Mouse (Mus musculus) left cerebral cortex, adult 2 months (tissue): ENCODE data around the gene Hmg20a. TPM values are rescaled to one million over a fixed set of nuclear protein-coding genes. Genes with fewer than 3 reads are reported as not detected.
"Not testable (repeated sequence)": the region's sequence is repeated elsewhere in the genome, so short reads cannot be mapped to it uniquely, and the experiment has no call there.

Experiments used
- DNase-seq, 2 experiments: peaks; one replicate each; pipeline ENCODE4 v3.0.0; 2021 to 2022; ENCODE audit warnings: low spot score in 2 of 2, mixed read lengths in 1 of 2; ENCODE audit errors: extremely low spot score in 1 of 2
- H3K27ac ChIP-seq: fragments of 200-600 bp; 2 replicates; pipeline ENCODE4 v1.8.1; 2022
- H3K4me3 ChIP-seq: fragments of 200-600 bp; 2 replicates; pipeline ENCODE4 v1.8.1; 2022
- CTCF ChIP-seq: fragments of 200-600 bp; IDR thresholded peaks from 2 replicates; pipeline ENCODE4 v1.8.1; 2022; ENCODE audit warnings: antibody characterized with exemption, mild to moderate bottlenecking, moderate library complexity
- intact Hi-C: fragments of 180-260 bp; cut with DNase I; formaldehyde crosslinking; loops from one replicate; pipeline ENCODE4 v1.15.1; 2025
- total RNA-seq, 2 experiments: library from RNA; stranded (reverse); gene quantifications; 2 replicates each; pipeline ENCODE4 v1.2.3; 2021

Gene Hmg20a
- total RNA-seq, 2 experiments from 2014 or later: 66.1 to 70.1 TPM

GRCm38 (mm10) chr9:56415935-56416607, 2.3 kb upstream of the Hmg20a start:
- Histone ChIP-seq H3K27ac (no peak overlapping the region), H3K4me3 (no peak overlapping the region)
- intact Hi-C loops: loop anchor here (2.0 to 10.0 kb wide), 4 partner anchors 91 to 196 kb away; no protein-coding TSS in a partner anchor
- no peak for TF ChIP-seq CTCF
- no peak for DNase-seq

DNA sequence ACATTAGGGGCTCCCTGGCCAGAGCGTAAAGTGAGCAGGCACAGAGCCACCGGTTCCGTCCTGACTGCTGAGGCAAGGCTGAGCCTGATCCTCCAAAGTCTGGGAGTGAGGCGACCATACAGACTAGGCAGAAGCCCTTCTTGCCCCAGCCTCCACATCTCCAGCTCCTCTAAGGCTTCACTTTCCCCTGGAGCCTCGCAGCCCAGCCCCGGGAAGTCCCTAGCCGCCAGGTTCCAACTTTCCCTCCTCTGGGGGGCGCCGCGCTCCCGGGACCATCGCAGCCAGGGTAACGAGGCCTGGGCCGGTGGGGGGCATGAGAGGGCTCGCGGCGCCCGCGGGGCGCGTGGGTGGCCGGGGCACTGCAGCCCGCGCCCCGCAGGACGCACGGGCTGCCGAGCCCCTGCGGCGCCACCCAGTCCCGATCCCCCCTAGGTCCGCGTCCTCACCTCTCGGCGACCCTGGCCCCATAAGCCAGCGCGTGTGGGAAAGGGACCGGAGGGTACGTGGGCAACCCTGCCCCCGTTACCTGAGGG, 928 bp upstream of the Hmg20a start:
- peak overlapping the region; percentile 89 for H3K27ac ChIP-seq
- DNase-seq: peak; percentile 81 to 83
- intact Hi-C loops: loop anchor here (2.0 to 10.0 kb wide), 4 partner anchors 93 to 195 kb away; no protein-coding TSS in a partner anchor
- peak overlapping the region; percentile 84 for H3K4me3 ChIP-seq
- peak; percentile 69 for TF ChIP-seq CTCF

- H3K4me3 ChIP-seq: peak overlapping the region; percentile 84
- intact Hi-C loops: loop anchor here (1.0 to 10.0 kb wide), 4 partner anchors 88 to 194 kb away; no protein-coding TSS in a partner anchor
- no peak for TF ChIP-seq CTCF
- DNase-seq: peak; percentile 72 to 76
- H3K27ac ChIP-seq: peak overlapping the region; percentile 95
These were observed 380 bp downstream of the Hmg20a start for GRCm38 (mm10) chr9:56418738-56419239.

GRCm38 (mm10) chr9:56420236-56420635, 1.8 kb downstream of the Hmg20a start:
- no peak for TF ChIP-seq CTCF
- Histone ChIP-seq H3K4me3 (peak overlapping the region; percentile 84), H3K27ac (no peak overlapping the region)
- intact Hi-C loops: no loop called here
- no peak for DNase-seq

DNA sequence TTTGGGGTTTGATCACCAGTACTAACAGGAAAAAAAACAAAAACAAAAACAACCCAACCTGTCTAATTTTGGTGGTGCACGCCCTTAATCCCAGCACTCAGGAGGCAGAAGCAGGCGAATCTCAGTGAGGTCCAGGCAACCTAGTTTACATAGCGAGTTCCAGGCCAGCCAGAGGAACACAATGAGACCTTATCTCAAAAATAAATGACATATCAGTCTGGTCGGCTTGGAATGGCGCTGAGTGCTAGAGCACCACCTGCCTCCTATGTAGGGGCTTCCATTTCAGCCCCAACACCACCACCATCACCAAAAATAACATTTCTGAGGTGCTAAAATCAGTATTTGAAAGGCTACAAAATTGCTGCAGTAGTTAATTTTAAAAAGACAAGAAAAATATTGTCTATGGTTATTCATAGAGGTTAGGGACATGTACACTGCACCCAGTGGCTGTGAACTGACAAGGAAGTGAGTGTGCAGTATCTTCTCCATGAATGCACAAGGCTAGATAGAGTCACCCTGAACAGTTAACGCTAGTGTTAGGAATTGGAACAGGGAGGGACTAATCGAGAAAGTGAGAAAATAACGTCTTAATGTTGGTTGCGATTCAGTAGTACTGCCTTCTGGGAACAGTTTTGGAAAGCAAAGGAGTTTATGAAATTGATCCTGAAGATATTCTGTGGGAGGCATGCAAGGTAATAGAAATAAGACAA, 2.6 kb downstream of the Hmg20a start:
- TF ChIP-seq CTCF: no peak
- Histone ChIP-seq H3K27ac (no peak overlapping the region), H3K4me3 (no peak overlapping the region)
- DNase-seq: no peak
- intact Hi-C loops: no loop called here

GRCm38 (mm10) chr9:56421991-56422390, 3.6 kb downstream of the Hmg20a start:
- TF ChIP-seq CTCF: no peak
- intact Hi-C loops: no loop called here
- no peak overlapping the region for H3K27ac ChIP-seq
- no peak for DNase-seq
- H3K4me3 ChIP-seq: no peak overlapping the region; the same call in 1 of the 2 replicates

GRCm38 (mm10) chr9:56424861-56425260, 6.5 kb downstream of the Hmg20a start:
- Histone ChIP-seq H3K4me3 (no peak overlapping the region), H3K27ac (no peak overlapping the region)
- TF ChIP-seq CTCF: no peak
- intact Hi-C loops: no loop called here
- no peak for DNase-seq

DNA sequence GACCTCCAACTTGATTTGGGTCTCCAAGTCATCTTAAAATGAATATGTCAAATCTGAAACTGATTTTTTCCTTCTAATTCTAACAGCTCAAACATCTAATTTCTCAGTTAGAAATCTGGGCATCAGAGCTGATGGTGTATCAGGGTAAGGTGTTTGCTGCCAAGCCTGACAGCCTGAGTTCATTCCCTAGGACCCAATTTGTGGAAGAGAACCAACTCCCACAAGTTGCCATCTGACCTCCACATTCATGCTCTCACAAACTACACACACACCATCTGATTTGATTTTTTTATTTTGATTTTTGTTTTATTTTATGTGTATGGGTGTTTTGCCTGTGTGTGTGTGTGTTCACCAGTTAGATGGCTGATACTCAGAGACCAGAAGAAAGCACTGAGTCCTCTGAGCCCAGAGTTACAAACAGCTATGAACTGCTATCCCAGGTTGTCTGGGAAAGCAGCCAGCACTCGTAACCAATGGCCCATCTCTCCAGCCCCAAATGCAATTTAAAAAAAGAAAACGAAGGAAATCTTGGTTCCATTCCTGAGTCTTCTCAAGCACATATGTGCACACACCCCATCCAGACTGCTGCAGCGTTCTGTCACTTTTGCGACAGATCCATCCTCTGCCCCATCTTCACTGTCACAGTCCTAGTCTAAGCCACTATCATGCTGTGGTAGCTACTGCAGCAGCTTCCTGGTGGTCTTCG, 17.6 kb downstream of the Hmg20a start:
- no peak overlapping the region for H3K4me3 ChIP-seq
- intact Hi-C loops: no loop called here
- no peak for TF ChIP-seq CTCF
- no peak for DNase-seq
- H3K27ac ChIP-seq: no peak overlapping the region

GRCm38 (mm10) chr9:56437300-56437892, 19.0 kb downstream of the Hmg20a start:
- DNase-seq, intact Hi-C loops: not testable (repeated sequence)

GRCm38 (mm10) chr9:56439699-56440098, 21.3 kb downstream of the Hmg20a start:
- no peak overlapping the region for H3K27ac ChIP-seq
- H3K4me3 ChIP-seq: no peak overlapping the region
- intact Hi-C loops: no loop called here
- DNase-seq: no peak
- TF ChIP-seq CTCF: no peak

More at GRCm38 (mm10) chr9:56437300-56437892, 19.0 kb downstream of the Hmg20a start:
- not testable (repeated sequence) for H3K27ac ChIP-seq, H3K4me3 ChIP-seq

DNA sequence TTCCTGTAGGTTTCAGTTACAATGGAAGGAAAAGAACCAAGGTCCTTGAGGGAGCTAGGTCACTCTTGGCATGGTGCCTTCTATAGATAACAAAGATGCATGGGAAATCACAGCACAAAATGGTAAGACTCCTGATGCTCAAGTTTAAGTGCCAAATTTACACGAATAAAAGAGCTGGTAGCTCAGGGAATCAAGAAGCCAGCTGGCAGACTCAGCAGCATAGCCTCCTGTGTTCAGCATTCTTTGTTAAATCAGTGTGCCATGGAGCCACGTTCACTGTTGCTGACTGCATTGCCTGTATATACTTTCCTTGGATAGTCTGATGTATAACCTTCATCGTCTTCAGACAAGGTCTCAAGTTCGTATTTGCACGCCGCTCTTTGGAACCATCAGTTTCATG, 33.2 kb downstream of the Hmg20a start:
- Histone ChIP-seq H3K27ac (no peak overlapping the region), H3K4me3 (no peak overlapping the region)
- intact Hi-C loops: no loop called here
- no peak for DNase-seq
- no peak for TF ChIP-seq CTCF
